Mouse (Mus musculus) right cerebral cortex, adult 2 months (tissue): ENCODE data around the gene Kat7.
A peak's percentile ranks its signal among the peaks of the same experiment; 100 is the strongest.

Source experiments
- DNase-seq, 2 experiments: peaks; one replicate each; pipeline ENCODE4 v3.0.0; 2021 to 2022; ENCODE audit warnings: low spot score in 2 of 2

Gene Kat7

DNA sequence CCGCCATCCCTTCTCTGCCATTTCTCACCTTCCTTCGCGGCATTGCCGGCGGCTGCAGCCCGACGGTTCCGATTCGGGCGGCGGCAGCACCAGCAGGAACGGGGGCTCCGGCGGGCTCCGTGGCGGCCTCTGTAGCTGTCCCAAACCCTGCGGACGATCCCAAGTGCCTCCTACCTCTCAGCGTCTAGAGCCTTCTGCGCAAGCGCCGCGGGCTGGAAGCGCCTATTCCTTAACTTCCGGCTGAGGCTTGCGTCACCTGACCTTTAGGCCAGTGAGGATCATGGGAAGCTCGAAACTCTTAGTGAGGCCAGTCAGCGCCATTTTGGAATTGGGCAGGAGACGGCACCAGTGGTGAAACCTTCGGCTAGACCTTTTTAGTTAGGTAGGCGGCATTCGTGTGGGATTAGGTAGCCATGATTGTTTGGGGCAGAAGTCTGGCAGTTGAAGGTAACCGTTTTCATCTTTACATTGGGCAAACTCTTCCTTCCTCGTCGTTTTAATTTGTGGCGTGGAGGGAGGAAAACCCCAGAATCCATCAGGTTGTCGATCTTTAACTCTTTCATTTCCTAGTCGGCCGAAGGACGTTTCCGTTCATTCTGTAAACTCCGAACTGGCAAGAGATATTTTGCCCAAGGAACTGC lies at the start of gene Kat7:
Kat7 (minus strand) TSS at position 240 of the 641 bp plus-strand sequence.
- DNase-seq: peak; percentile 99

DNA sequence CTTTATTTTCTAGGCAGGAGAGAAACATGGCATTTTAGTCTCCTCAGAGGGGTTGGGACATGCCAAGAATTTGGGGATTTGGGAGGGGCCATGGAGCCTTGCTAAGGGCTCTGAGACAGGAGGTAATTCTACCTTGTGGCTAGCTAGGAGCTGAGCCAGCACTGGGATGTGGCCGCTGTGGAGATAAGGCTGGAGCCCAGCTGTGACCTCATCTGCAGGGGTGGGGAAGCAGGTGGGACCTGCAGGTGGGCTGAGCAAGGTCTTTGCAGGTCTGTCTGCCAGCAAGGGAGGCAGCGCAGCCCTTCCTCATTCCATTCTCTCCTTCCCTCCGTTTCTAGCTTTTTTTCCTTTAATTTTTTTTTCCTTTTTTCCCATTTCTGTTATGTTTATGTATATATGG lies 48.2 kb upstream of the Kat7 start:
- no peak for DNase-seq

DNA sequence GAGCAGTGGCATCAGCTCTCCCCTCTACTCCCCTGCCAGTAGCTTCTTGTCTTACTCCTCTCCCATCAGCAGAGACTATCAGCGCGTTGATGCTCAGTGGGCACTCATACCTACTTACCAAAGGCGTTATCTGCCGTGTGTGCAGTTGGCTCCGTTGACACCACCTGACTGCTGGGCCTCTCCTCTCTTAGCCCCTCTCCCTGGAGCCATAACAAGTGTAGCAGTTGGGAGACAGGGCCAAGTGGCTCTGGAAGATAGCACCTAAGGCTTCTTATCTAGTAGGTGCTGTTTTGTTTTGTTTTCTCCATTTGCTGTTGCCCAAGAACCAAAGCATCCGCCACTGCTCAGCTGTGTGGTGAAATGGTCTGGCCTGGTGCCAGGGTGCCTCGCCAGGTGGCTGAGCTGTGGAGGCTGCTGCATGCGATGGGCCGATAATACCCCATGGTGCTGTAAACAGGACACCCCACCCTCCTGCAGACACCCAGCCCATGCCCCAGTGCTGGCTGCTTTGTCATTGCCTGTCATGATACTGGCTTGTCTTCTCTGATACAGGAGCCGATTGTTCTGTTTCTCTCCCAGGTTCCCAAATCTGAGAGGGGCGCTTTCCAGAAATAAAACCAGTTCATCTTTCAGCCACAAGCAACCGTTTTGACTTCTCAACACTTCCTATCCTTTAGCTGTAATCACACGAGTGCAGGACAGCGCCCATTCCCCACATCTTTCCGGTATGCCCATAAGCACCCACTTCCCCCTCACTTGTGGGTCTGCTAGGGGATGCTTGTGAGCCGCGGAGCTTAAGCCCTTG lies 46.6 kb upstream of the Kat7 start:
- no peak for DNase-seq

- DNase-seq: no peak
These were observed 46.0 kb upstream of the Kat7 start for GRCm38 (mm10) chr11:95356039-95356438.

- no peak for DNase-seq
These were observed 45.6 kb upstream of the Kat7 start for GRCm38 (mm10) chr11:95355661-95356011.

GRCm38 (mm10) chr11:95354945-95355660 lies 45.1 kb upstream of the Kat7 start:
- DNase-seq: no peak

GRCm38 (mm10) chr11:95354228-95354944 lies 44.3 kb upstream of the Kat7 start:
- no peak for DNase-seq

- no peak for DNase-seq
These were observed 43.2 kb upstream of the Kat7 start for GRCm38 (mm10) chr11:95353226-95353625.

- DNase-seq: no peak
These were observed 42.6 kb upstream of the Kat7 start for GRCm38 (mm10) chr11:95352686-95353085.

GRCm38 (mm10) chr11:95350960-95351359 lies 40.9 kb upstream of the Kat7 start:
- no peak for DNase-seq

- no peak for DNase-seq
These were observed 40.2 kb upstream of the Kat7 start for GRCm38 (mm10) chr11:95350289-95350688.

DNA sequence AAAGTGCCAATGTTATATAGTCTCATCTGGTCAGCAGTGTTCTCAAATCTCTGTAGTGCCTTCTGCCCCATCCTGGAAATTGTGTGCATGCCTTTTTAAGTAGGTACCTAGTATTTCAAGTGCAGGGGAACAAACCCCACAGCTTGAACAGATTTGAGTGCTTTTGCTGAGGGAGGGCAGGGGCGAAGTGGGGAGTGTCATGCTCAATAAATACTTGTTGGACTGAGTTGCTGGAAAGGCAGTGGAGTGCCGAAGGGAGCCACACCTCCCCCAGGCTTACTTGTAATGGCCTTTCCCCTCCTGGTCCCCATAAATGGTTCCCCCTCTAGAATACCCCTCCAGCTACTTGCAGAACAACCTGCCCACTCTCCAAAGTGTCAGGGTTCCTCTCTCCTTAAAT lies 34.1 kb upstream of the Kat7 start:
- no peak for DNase-seq

DNA sequence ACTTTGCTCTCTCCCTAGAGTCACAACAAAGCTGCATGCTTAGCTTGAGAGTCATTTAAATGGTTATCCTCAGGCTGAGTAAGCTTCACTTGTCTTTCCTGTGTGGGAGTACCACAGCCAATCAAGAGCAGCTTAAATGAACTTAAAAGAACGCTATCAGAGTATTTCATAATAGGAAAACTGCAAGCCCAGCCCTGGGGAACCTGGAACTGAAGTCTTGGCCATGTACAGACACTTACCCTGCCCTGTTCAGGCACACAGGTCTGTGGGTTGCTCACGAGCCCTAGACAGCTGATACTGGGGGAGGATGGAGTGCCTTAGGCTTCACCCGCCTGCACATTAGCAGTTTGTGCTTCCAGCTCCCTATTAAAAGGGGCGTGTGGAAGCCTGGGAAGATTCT lies 33.1 kb upstream of the Kat7 start:
- peak in 1 of 2 experiments; percentile 29 for DNase-seq

DNA sequence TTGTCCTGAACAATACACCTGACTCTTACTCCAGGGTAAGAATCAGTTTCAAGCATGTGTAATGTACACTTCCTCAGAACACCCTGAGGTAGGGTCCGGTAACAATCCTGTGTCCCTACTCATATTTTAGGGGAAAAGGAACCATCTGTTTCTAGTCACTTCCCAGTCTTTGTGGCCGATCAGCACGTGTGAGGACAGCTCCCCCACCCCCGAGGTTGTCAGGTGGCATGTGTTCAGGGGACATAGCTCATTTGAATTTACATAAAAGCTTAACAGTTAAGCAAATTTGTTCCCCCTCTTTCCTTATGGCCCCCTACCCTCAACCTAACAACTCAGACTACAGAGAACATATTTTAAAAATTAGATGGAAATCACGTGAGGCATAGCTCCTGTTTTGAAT lies 30.6 kb upstream of the Kat7 start:
- no peak for DNase-seq

GRCm38 (mm10) chr11:95340259-95340658 lies 30.2 kb upstream of the Kat7 start:
- no peak for DNase-seq

GRCm38 (mm10) chr11:95339471-95340021 lies 29.5 kb upstream of the Kat7 start:
- no peak for DNase-seq

DNA sequence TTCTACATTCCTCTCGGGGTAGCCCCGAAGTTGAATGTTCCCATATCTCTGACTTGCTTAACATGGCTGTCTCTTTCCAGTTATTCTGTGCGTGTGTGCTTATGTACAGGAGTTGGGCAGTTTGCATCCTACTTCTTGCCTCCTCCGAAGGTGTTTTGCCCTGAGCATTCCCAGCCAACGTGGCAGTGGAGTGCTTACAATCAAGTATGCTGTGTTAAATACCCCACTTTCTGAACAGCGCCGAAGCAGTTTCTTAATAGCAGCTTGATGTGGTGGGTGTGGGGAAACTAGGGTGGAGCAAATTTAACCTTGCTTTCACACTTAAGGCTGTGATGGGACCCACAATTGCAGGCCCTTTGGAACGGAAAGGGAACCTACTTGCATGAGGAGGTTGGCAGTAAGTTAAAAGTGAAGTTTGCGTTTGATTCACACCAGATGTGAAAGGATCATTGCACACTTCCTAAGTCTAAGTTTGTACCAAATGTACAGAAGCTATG lies 27.8 kb upstream of the Kat7 start:
- DNase-seq: no peak

DNA sequence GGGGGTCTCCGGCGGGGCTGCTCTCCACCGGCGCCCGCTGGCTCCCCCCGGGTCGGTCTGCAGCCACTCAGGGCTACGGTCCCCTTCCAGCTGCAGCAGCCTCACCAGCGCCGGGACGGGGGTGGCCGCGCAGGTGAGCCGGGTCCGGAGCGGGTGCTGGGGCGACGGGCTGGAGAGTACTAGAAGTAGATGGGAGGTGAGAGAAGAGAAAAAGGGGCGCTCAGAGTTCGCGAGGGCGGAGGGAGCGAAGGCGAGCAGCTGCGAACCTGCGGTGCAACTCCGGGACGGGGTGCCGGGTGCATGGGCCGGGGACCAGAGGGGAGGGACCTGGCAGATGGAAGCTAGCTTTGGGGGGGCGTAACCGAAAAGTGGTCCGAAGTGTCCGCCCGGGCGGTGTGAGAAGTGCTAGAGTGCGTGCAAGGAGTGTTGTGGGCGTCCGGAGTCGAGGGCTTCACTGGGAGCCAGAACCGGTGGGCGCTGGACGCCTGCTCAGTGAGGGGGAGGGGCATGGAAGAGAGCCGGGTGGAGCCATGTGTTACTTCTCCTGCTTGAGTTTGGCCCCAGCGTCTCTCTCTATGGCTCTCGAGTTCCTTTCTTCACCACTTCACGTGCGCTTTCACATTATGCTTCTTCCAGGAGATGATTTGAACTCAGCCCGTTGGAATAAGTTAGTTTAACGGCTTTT lies 27.2 kb upstream of the Kat7 start:
- peak; percentile 31 to 39 for DNase-seq

GRCm38 (mm10) chr11:95336568-95337128 lies 26.6 kb upstream of the Kat7 start, which contains the start of gene Fam117a:
TSS of gene Fam117a (plus strand) at chr11:95337018.
- DNase-seq: peak; percentile 61

- DNase-seq: no peak
These were observed 24.5 kb upstream of the Kat7 start for GRCm38 (mm10) chr11:95334448-95335060.
